Mouse (Mus musculus): ENCODE measurements at regions not wholly inside any gene's neighbourhood (a gene's known extent, or its start where the extent isn't known, plus 50 kb on each side); places are given as distances from the start of the nearest gene placed in this dataset.
"Not testable (repeated sequence)": the region's sequence is repeated elsewhere in the genome, so short reads cannot be mapped to it uniquely, and the experiment has no call there.

DNA sequence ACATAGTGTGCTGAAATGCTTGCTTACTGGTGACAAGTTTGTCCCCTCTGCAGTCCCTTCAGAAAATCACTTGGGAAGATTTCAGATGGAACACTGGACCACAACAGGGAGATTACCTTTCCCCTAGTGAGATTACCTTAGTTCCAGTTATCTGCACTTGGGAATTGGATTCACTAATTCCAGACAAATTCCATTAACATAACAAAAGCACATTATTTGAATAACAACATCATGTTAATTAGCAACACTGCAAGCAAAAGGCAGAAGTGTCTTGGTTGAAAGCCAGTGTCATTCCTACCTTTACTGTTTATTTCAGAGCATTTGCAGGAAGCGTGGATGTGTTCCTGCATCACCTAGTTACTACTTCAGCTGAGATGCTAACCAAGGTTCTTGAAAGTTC lies 355.6 kb downstream of the Impad1 start:
- no peaks in the 10 kb centered on the region for H3K36me3 ChIP-seq (ENCODE audit: control insufficient read depth, insufficient read depth, low read length)
- 86% methylated on average over 1 of the region's 1 CpGs for WGBS
- H3K9me3 ChIP-seq (ENCODE audit: control insufficient read depth, low read length), result no peaks in the 10 kb centered on the region
- H3K4me3 ChIP-seq (ENCODE audit: low read depth, low read length), result no peak overlapping the region
- H3K4me1 ChIP-seq (replicated peaks; ENCODE audit: control insufficient read depth, insufficient read depth), result no peaks in the 10 kb centered on the region
- no peak overlapping the region for H3K27ac ChIP-seq (replicated peaks)
- no peak overlapping the region for H3K9ac ChIP-seq (ENCODE audit: low read length)
- no peak overlapping the region for H3K4me2 ChIP-seq (replicated peaks; ENCODE audit: low read depth)
- DNase-seq (ENCODE audit: low spot score), result no peak
- no peak for ATAC-seq (ENCODE audit: low FRiP score, low TSS enrichment)
- TF ChIP-seq EP300 (optimal IDR thresholded peaks at IDR 0.05) (no peak), CTCF (IDR thresholded peaks at IDR 0.05; ENCODE audit: low read depth) (no peak)
- H3K27me3 ChIP-seq (ENCODE audit: control insufficient read depth, insufficient read depth, low read length), result no peaks in the 10 kb centered on the region

GRCm38 (mm10) chr4:4424526-4424925 lies 347.2 kb upstream of the Sdr16c6 start:
- ATAC-seq (ENCODE audit: low FRiP score, low TSS enrichment); DNase-seq (ENCODE audit: low spot score); H3K27me3 ChIP-seq (ENCODE audit: control insufficient read depth, insufficient read depth, low read length); H3K9me3 ChIP-seq (ENCODE audit: control insufficient read depth, low read length); H3K4me2 ChIP-seq (replicated peaks; ENCODE audit: low read depth); H3K9ac ChIP-seq (ENCODE audit: low read length); H3K36me3 ChIP-seq (ENCODE audit: control insufficient read depth, insufficient read depth, low read length); H3K4me3 ChIP-seq (ENCODE audit: low read depth, low read length); H3K27ac ChIP-seq (replicated peaks); H3K4me1 ChIP-seq (replicated peaks; ENCODE audit: control insufficient read depth, insufficient read depth): not testable (repeated sequence)
- 31% methylated on average over 7 of the region's 7 CpGs for WGBS

GRCm38 (mm10) chr4:4403812-4404211 lies 326.5 kb upstream of the Sdr16c6 start:
- DNase-seq (ENCODE audit: low spot score) (no peak), ATAC-seq (ENCODE audit: low FRiP score, low TSS enrichment) (no peak)
- Histone ChIP-seq H3K4me2 (replicated peaks; ENCODE audit: low read depth) (no peak overlapping the region), H3K4me3 (ENCODE audit: low read depth, low read length) (no peak overlapping the region), H3K27ac (replicated peaks) (no peak overlapping the region), H3K4me1 (replicated peaks; ENCODE audit: control insufficient read depth, insufficient read depth) (no peaks in the 10 kb centered on the region), H3K36me3 (ENCODE audit: control insufficient read depth, insufficient read depth, low read length) (no peaks in the 10 kb centered on the region), H3K9me3 (ENCODE audit: control insufficient read depth, low read length) (no peaks in the 10 kb centered on the region), H3K9ac (ENCODE audit: low read length) (no peak overlapping the region), H3K27me3 (ENCODE audit: control insufficient read depth, insufficient read depth, low read length) (no peaks in the 10 kb centered on the region)
- TF ChIP-seq CTCF (IDR thresholded peaks at IDR 0.05; ENCODE audit: low read depth) (no peak), EP300 (optimal IDR thresholded peaks at IDR 0.05) (no peak)
- WGBS, result 82% methylated on average over 2 of the region's 2 CpGs

DNA sequence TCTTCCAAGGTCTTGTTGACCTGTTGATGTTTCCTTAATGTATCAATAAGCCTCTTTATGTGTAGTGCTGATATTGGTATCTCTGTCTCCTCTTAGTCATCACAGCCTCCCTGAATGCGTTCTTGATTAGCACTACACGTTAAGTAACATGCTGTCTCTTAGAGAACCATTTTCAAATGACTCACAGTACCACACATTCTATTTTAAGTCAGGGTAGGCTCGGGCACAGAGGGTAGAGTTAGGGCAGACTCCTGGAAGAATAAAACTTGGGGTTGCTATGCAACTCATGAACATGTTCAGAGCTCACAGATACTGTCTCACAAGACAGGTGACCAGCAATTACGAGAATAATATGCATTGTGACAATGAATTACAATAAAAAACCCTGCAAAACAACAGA lies 320.1 kb upstream of the Sdr16c6 start:
- 78% methylated on average over 4 of the region's 4 CpGs for WGBS
- ATAC-seq (ENCODE audit: low FRiP score, low TSS enrichment) (no peak), DNase-seq (ENCODE audit: low spot score) (no peak)
- H3K4me2 ChIP-seq (replicated peaks; ENCODE audit: low read depth), result no peak overlapping the region
- no peak overlapping the region for H3K4me3 ChIP-seq (ENCODE audit: low read depth, low read length)
- no peak for TF ChIP-seq EP300 (optimal IDR thresholded peaks at IDR 0.05)
- no peaks in the 10 kb centered on the region for H3K27me3 ChIP-seq (ENCODE audit: control insufficient read depth, insufficient read depth, low read length)
- H3K4me1 ChIP-seq (replicated peaks; ENCODE audit: control insufficient read depth, insufficient read depth), result no peaks in the 10 kb centered on the region
- no peak overlapping the region for H3K27ac ChIP-seq (replicated peaks)
- no peaks in the 10 kb centered on the region for H3K9me3 ChIP-seq (ENCODE audit: control insufficient read depth, low read length)
- no peaks in the 10 kb centered on the region for H3K36me3 ChIP-seq (ENCODE audit: control insufficient read depth, insufficient read depth, low read length)
- H3K9ac ChIP-seq (ENCODE audit: low read length), result no peak overlapping the region

DNA sequence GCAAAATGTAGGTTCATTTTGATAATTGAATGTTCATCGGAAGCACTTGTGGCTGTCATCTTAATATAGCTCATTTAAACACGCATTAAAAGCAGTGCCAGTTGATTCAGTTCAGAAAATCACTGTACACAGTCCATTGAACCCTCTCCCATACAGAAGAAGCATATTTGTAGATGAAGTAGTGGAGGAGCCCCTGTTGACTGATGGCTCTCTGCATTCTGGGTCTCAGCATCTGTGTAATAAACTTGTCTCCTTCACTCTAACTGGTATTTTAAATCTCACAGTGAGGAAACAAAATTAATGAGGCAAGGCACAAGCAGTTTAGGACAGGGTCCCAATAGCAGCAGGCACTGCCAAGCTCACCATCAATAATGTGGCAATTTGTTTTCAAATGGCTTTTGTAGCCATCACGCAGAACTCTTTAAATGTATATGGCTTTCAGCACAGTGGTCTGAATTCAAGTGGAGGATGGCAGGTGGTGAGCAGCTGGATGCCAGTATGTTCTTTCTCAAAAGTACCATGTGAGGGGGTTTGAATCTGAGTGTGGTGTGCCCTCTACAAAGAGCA lies 302.8 kb upstream of the Sdr16c6 start:
- H3K9me3 ChIP-seq (ENCODE audit: control insufficient read depth, low read length), result no peaks in the 10 kb centered on the region
- DNase-seq (ENCODE audit: low spot score) (no peak), ATAC-seq (ENCODE audit: low FRiP score, low TSS enrichment) (no peak)
- no peaks in the 10 kb centered on the region for H3K36me3 ChIP-seq (ENCODE audit: control insufficient read depth, insufficient read depth, low read length)
- no peak overlapping the region for H3K4me3 ChIP-seq (ENCODE audit: low read depth, low read length)
- 85% methylated on average over 3 of the region's 3 CpGs for WGBS
- H3K4me1 ChIP-seq (replicated peaks; ENCODE audit: control insufficient read depth, insufficient read depth), result no peaks in the 10 kb centered on the region
- H3K27me3 ChIP-seq (ENCODE audit: control insufficient read depth, insufficient read depth, low read length), result no peaks in the 10 kb centered on the region
- no peak for TF ChIP-seq CTCF (IDR thresholded peaks at IDR 0.05; ENCODE audit: low read depth)
- no peak for TF ChIP-seq EP300 (optimal IDR thresholded peaks at IDR 0.05)
- H3K27ac ChIP-seq (replicated peaks), result no peak overlapping the region
- H3K4me2 ChIP-seq (replicated peaks; ENCODE audit: low read depth), result no peak overlapping the region
- H3K9ac ChIP-seq (ENCODE audit: low read length), result no peak overlapping the region

DNA sequence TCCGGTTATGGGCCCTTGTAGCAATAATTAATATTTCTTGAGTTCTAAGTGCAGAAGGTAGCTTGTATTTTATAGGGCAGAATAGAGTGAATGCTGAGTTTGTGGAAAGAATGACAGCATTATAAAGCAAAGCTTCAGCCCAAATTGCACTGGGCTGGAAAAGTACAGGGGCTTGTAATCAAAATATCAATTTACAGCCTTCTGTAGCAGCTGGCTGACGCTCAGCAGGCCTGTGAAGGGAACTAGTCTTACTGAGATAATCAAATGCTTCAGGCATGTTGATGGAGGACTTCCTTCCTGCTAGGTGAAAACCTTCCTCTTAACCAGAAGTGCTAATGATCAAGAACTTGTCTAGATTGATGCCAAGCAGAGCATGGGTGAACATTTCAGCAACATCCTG lies 257.9 kb upstream of the Sdr16c6 start:
- Histone ChIP-seq H3K27me3 (ENCODE audit: control insufficient read depth, insufficient read depth, low read length) (no peaks in the 10 kb centered on the region), H3K27ac (replicated peaks) (no peak overlapping the region), H3K9ac (ENCODE audit: low read length) (no peak overlapping the region), H3K4me2 (replicated peaks; ENCODE audit: low read depth) (no peak overlapping the region), H3K4me1 (replicated peaks; ENCODE audit: control insufficient read depth, insufficient read depth) (no peaks in the 10 kb centered on the region), H3K36me3 (ENCODE audit: control insufficient read depth, insufficient read depth, low read length) (no peaks in the 10 kb centered on the region), H3K4me3 (ENCODE audit: low read depth, low read length) (no peak overlapping the region), H3K9me3 (ENCODE audit: control insufficient read depth, low read length) (no peaks in the 10 kb centered on the region)
- ATAC-seq (ENCODE audit: low FRiP score, low TSS enrichment), result no peak
- TF ChIP-seq EP300 (optimal IDR thresholded peaks at IDR 0.05), result no peak
- TF ChIP-seq CTCF (IDR thresholded peaks at IDR 0.05; ENCODE audit: low read depth), result no peak
- DNase-seq (ENCODE audit: low spot score), result no peak
- WGBS, result 47% methylated on average over 2 of the region's 2 CpGs

Data from stomach, postnatal 0 days (tissue).